Mouse (Mus musculus) c-Kit-positive CD71-negative TER-119-negative erythroid progenitor cells, embryonic 14.5 days (primary cell): Measurements from ENCODE around the gene Dtwd1.
"Not testable (repeated sequence)": the region's sequence is repeated elsewhere in the genome, so short reads cannot be mapped to it uniquely, and the experiment has no call there.

Source experiments
- DNase-seq: peaks from one replicate; pipeline ENCODE4 v3.0.0-alpha.2; 2013; ENCODE audit warnings: low read depth

The Dtwd1 gene

GRCm38 (mm10) chr2:126151855-126152571 lies at the start of gene Dtwd1, which contains the start of gene Fam227b:
Gene Dtwd1, plus strand, starts transcription at chr2:126152141.
Gene Fam227b, minus strand, starts transcription at chr2:126152004.
- peak; percentile 97 for DNase-seq

GRCm38 (mm10) chr2:126147723-126148122 lies 4.2 kb upstream of the Dtwd1 start:
- peak; percentile 3 for DNase-seq

- peak; percentile 10 for DNase-seq
Measured at GRCm38 (mm10) chr2:126165277-126166018, 13.5 kb downstream of the Dtwd1 start.

- no peak for DNase-seq
Measured at GRCm38 (mm10) chr2:126166335-126166734, 14.4 kb downstream of the Dtwd1 start.

- no peak for DNase-seq
Measured at GRCm38 (mm10) chr2:126166848-126167617, 15.1 kb downstream of the Dtwd1 start.

- no peak for DNase-seq
Measured at GRCm38 (mm10) chr2:126171427-126171826, 19.5 kb downstream of the Dtwd1 start.

- no peak for DNase-seq
Measured at GRCm38 (mm10) chr2:126191306-126191705, 39.4 kb downstream of the Dtwd1 start.

GRCm38 (mm10) chr2:126192129-126192528 lies 40.2 kb downstream of the Dtwd1 start:
- DNase-seq = no peak

GRCm38 (mm10) chr2:126195631-126196356 lies 43.9 kb downstream of the Dtwd1 start:
- no peak for DNase-seq

GRCm38 (mm10) chr2:126198971-126199370 lies 47.0 kb downstream of the Dtwd1 start:
- no peak for DNase-seq

- no peak for DNase-seq
Measured at GRCm38 (mm10) chr2:126211011-126211680, 59.2 kb downstream of the Dtwd1 start.

- DNase-seq = not testable (repeated sequence)
Measured at GRCm38 (mm10) chr2:126214800-126215199, 62.9 kb downstream of the Dtwd1 start, which contains the start of gene Gm17555. Gene Gm17555, plus strand, starts transcription at chr2:126215100.
